Mouse (Mus musculus): ENCODE data around the gene Raver1.
A peak's percentile ranks its signal among the peaks of the same experiment; 100 is the strongest.

Gene Raver1

GRCm38 (mm10) chr9:21041308-21041707 lies 50.5 kb downstream of the Raver1 start:
- no peak for DNase-seq (ENCODE audit: low read depth)

DNA sequence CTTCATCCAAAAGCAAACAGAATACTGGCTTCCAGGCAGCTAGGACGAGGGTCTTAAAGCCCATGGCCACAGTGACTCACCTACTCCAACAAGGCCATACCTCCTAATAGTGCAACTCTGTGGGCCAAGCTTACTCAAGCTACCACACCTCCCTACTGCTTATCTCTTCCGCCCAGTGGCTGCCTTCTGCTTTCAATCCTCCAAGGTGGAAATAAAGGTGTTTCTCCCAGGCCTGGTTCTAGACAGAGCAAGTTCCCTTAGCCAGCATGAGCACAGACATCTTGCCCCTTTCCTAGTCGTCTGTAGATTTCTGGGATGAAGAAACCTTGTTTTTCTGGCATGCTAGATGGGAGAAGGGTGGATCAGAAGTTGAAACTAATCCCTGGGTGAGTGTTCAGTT lies 52.0 kb downstream of the Raver1 start:
- no peak for DNase-seq (ENCODE audit: low read depth)

GRCm38 (mm10) chr9:21037481-21037891 lies 54.3 kb downstream of the Raver1 start:
- DNase-seq (ENCODE audit: low read depth), result no peak

DNA sequence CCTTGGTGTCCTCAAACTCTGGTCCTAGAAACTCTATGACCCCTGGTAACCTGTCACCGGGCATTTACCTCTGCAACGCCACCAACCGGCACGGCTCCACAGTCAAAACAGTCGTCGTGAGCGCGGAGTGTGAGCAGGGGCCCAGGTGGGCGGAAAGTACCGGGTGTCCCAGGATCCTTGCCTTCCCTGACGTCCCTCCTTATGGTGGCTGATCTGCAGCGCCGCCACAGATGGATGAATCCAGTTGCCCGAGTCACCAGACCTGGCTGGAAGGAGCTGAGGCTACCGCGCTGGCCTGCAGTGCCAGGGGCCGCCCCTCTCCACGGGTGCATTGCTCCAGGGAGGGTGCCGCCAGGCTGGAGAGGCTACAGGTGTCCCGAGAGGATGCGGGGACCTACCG lies 55.1 kb downstream of the Raver1 start:
- DNase-seq (ENCODE audit: low read depth), result no peak

GRCm38 (mm10) chr9:21036161-21036560 lies 55.6 kb downstream of the Raver1 start:
- DNase-seq (ENCODE audit: low read depth), result no peak

GRCm38 (mm10) chr9:21035586-21035985 lies 56.2 kb downstream of the Raver1 start:
- no peak for DNase-seq (ENCODE audit: low read depth)

DNA sequence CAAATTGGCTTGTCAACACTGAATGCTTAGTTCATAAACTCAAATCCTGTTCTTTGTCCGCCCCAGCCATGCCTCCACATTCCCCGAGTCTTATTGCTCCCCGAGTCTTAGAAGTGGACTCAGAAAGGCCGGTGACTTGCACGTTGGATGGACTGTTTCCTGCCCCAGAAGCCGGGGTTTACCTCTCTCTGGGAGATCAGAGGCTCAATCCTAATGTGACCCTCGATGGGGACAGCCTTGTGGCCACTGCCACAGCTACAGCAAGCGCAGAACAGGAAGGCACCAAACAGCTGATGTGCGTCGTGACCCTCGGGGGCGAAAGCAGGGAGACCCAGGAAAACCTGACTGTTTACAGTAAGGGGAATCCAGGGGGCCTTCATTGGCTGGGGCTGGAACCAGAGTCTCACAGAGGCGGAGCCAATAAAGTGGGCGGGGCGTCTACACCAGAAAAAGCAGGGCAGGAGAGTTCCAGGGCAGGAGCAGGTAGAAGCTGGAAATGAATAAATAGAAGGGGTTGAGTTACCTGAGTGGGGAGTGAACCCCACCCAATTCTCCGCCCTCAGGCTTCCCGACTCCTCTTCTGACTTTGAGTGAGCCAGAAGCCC lies 57.2 kb downstream of the Raver1 start:
- no peak for DNase-seq (ENCODE audit: low read depth)

DNA sequence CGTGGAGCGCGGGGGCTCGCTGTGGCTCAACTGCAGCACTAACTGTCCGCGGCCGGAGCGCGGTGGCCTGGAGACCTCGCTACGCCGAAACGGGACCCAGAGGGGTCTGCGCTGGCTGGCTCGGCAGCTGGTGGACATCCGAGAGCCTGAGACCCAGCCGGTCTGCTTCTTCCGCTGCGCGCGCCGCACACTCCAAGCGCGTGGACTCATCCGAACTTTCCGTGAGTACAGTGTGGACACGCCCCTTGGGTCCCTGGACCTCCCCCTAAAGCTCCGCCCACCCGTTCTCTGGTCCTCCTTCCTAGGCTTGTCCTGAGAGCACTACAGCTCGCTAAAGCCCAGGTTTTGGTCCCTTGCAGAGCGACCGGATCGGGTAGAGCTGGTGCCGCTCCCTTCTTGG lies 58.7 kb downstream of the Raver1 start:
- DNase-seq (ENCODE audit: low read depth), result peak; percentile 84

- DNase-seq (ENCODE audit: low read depth), result no peak
Observed at GRCm38 (mm10) chr9:21032491-21032890, 59.3 kb downstream of the Raver1 start.

DNA sequence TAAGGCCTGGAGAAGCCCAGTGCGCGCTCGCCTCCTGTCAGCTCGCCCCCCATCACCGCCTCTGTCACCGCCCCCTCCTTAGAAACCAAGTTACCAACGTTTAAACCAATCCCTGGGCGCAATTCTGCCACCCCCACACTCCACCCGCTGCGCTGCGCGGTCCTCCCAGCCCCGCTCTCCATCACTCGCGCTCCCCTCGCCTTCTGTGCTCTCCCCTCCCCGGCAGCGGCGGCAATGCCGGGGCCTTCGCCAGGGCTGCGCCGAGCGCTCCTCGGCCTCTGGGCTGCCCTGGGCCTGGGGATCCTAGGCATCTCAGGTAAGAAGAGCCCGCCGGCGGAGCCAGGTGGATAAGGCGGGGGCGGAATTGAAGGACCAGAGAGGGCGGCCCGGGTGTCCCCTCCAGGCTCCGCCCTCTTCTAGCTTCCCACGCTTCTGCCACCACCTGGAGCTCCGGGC lies 59.9 kb downstream of the Raver1 start, which contains the start of gene Icam5:
Gene Icam5 (plus strand): TSS at position 178 of the 456 bp plus-strand sequence.
- no peak for DNase-seq (ENCODE audit: low read depth)

GRCm38 (mm10) chr9:21031251-21031895 lies 60.4 kb downstream of the Raver1 start:
- DNase-seq (ENCODE audit: low read depth), result no peak

DNA sequence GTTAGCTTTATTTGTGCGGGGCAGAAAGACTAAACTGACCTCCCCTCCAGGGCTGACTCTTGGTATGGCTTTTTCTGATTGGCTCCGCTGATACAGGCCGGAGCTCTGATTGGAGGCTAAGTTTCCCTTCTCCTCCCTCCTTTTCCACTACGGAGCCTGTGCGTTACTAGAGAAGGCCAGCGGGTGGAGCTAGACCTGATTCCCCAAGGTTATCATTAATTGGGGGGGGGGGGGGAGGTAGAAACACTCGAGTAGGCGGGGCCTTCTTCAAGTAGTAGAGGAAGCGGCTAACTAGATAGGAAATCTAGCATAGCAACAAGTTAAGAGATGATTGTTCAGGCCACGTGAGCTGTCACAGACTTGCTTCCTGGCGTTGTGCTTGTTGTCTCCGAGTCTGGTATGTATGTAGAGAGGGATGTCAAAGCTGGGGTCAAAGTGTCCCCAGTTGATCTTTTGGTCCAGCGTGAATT lies 61.0 kb downstream of the Raver1 start:
- peak; percentile 94 for DNase-seq (ENCODE audit: low read depth)

GRCm38 (mm10) chr9:21030055-21030600 lies 61.7 kb downstream of the Raver1 start:
- DNase-seq (ENCODE audit: low read depth), result no peak

DNA sequence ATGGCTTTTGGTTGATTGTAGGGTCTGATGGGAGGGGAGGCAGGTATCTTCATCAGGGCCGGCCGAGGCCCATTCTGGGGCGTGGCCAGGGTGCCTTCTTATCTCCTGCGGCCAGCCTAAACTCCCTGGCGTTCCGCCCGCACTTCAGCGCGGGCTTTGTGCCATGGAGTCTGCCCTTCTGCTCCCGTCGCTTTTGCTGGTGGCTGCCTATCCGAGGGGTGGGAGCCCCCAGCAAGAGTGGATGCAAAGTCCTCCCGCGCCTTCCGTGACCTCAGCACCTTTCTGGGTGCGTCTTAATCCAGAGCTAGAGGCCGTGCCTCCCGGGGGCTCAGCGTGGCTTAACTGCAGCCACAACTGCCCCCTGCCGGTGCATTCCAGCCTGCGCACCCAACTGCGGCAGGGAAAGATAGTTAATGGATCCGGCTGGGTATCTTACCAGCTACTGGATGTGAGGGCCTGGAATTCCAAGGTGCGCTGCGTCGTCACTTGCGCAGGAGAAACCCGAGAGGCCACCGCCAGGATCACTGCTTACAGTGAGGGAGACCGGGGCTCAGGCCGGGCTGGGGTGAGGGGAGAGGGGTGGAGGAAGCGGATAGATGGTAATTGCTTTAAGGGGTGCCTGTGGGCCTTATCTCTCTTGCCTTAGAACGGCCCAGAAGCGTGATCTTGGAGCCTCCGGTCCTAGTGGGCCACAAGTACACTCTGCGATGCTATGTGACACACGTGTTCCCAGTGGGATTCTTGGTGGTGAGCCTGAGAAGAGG lies 62.3 kb downstream of the Raver1 start, which contains the start of gene Icam4:
Gene Icam4 (plus strand): TSS at position 83 of the 764 bp plus-strand sequence.
- DNase-seq (ENCODE audit: low read depth), result peak; percentile 77

DNA sequence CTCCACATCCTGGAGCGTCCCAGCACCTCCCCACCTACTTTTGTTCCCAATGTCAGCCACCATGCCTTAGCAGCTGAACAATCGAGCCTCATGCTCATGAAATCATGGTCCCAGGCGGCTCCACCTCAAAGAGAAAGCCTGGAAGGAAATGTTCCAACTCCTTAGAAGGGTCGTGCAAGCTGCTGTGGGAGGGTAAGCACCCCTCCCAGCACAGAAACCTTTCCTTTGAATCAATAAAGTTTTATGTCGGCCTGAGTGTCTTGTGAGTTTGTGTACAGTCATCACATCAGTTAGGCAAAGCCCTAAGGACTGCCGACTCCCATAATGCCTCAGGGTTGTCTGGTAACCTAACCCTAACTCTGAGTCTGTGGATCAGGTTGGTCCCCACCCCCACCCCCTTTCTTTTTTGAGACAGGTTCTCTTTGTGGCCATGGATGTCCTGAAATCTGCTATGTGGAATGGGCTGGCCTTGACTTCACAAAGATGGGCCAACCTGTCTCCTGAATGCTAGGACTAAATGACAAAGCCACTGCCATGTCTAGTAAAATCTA lies 63.2 kb downstream of the Raver1 start:
- no peak for DNase-seq (ENCODE audit: low read depth)

- DNase-seq (ENCODE audit: low read depth), result no peak
Observed at GRCm38 (mm10) chr9:21027774-21028290, 64.0 kb downstream of the Raver1 start.

GRCm38 (mm10) chr9:21026849-21027248 lies 65.0 kb downstream of the Raver1 start:
- DNase-seq (ENCODE audit: low read depth), result no peak

DNA sequence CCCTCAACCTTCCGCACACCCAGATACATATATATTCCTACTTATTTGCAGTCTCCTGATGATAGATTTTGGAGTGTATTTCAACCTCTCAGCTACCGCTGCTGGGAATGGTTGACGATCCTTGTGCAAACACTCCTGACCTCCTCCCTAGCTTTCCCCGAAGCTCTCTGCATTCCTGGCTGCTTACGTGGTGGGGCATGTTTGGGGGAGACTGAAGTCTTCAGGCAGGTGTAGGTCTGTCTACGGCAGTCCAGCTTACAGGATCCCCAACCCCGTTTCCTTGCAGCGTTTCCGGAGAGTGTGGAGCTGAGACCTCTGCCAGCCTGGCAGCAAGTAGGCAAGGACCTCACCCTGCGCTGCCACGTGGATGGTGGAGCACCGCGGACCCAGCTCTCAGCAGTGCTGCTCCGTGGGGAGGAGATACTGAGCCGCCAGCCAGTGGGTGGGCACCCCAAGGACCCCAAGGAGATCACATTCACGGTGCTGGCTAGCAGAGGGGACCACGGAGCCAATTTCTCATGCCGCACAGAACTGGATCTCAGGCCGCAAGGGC lies 66.5 kb downstream of the Raver1 start:
- DNase-seq (ENCODE audit: low read depth), result no peak

Measured in c-Kit-positive CD71-negative TER-119-negative erythroid progenitor cells, embryonic 14.5 days (primary cell).